In genomic region chr19:48001240-48001639, GRCm38 (mm10) we compare ENCODE assay signal across 21 mouse cellular contexts.
DNase-seq lines count a peak whose midpoint lies in the region; ATAC-seq and TF ChIP-seq lines count a peak whose summit lies in the region.
"Had no signal": no experiment of that assay in that cellular context is flagged by ENCODE, and none has a peak within 500 bp of the region (broad histone marks: within the 10 kb centered on the region; RNA-seq: fewer than 3 reads in every experiment).

No protein-coding gene starts in this region.

- H3K27ac ChIP-seq in embryonic facial prominence, embryonic 13.5 days: no peak overlapping the region
- no peak overlapping the region; the same call in 1 of the 2 replicates for H3K27ac ChIP-seq in embryonic facial prominence, embryonic 10.5 days (replicated peaks)
- H3K27ac ChIP-seq in lung, embryonic 14.5 days (ENCODE audit: low read depth): 0 out of 2 replicates have a peak overlapping the region, but pooled peaks have one; percentile 32
- H3K27ac ChIP-seq in limb, embryonic 11.5 days (replicated peaks; ENCODE audit: low read depth, low read length): 0 out of 2 replicates have a peak overlapping the region, but pooled peaks have one; percentile 42
- H3K27ac ChIP-seq: forebrain, embryonic 10.5 days; hindbrain, embryonic 13.5 days; layer of hippocampus, adult 2 months; liver, embryonic 15.5 days; stomach, embryonic 15.5 days had no signal

- DNase-seq in embryonic facial prominence, embryonic 10.5 days (ENCODE audit: low spot score): no peak
- DNase-seq in lung, embryonic 14.5 days: no peak
- DNase-seq in lung, postnatal 14 days: no peak
- DNase-seq in limb, embryonic 11.5 days (ENCODE audit: low spot score): peak; percentile 28
- DNase-seq in retina, postnatal 1 day: peak; percentile 85
- no peak for DNase-seq in gastrocnemius, postnatal 4 days (ENCODE audit: low spot score in 2 of 2)
- DNase-seq: adrenal gland, postnatal 14 days; cerebellum, adult 9-10 months; heart, postnatal 10 days; kidney, adult 18-20 months; kidney, postnatal 25 days; liver; thymus, postnatal 36 days had no signal

- WGBS in embryonic facial prominence, embryonic 13.5 days: 80% methylated on average over 13 of the region's 13 CpGs
- 85% methylated on average over 13 of the region's 13 CpGs for WGBS in embryonic facial prominence, embryonic 10.5 days
- 80% methylated on average over 13 of the region's 13 CpGs for WGBS in lung, embryonic 14.5 days
- WGBS in limb, embryonic 11.5 days: 77% methylated on average over 13 of the region's 13 CpGs

- no peak overlapping the region for H3K4me3 ChIP-seq in embryonic facial prominence, embryonic 13.5 days
- no peak overlapping the region for H3K4me3 ChIP-seq in embryonic facial prominence, embryonic 10.5 days
- no peak overlapping the region for H3K4me3 ChIP-seq in lung, embryonic 14.5 days (ENCODE audit: low read depth, low read length)
- no peak overlapping the region for H3K4me3 ChIP-seq in limb, embryonic 11.5 days (ENCODE audit: low read depth, low read length)
- H3K4me3 ChIP-seq: forebrain, embryonic 10.5 days; heart, embryonic 12.5 days; hindbrain, embryonic 13.5 days; layer of hippocampus, adult 2 months; liver, embryonic 15.5 days; stomach, embryonic 15.5 days had no signal

- no peaks in the 10 kb centered on the region for H3K9me3 ChIP-seq in embryonic facial prominence, embryonic 13.5 days
- H3K9me3 ChIP-seq in embryonic facial prominence, embryonic 10.5 days: no peaks in the 10 kb centered on the region
- H3K9me3 ChIP-seq in lung, embryonic 14.5 days (ENCODE audit: low read depth, low read length): no peaks in the 10 kb centered on the region
- H3K9me3 ChIP-seq in limb, embryonic 11.5 days (ENCODE audit: control insufficient read depth, low read length): no peaks in the 10 kb centered on the region
- H3K9me3 ChIP-seq: forebrain, embryonic 10.5 days; heart, embryonic 12.5 days; hindbrain, embryonic 13.5 days; liver, embryonic 15.5 days; stomach, embryonic 15.5 days had no signal

- peaks cover 11% of the 10 kb centered on the region for H3K4me1 ChIP-seq in embryonic facial prominence, embryonic 13.5 days
- peaks cover 8% of the 10 kb centered on the region for H3K4me1 ChIP-seq in embryonic facial prominence, embryonic 10.5 days
- no peaks in the 10 kb centered on the region for H3K4me1 ChIP-seq in lung, embryonic 14.5 days (ENCODE audit: insufficient read depth)
- H3K4me1 ChIP-seq in limb, embryonic 11.5 days (ENCODE audit: control insufficient read depth, insufficient read depth, low read length): no peaks in the 10 kb centered on the region; the same call in 1 of the 2 replicates
- H3K4me1 ChIP-seq: heart, embryonic 12.5 days; hindbrain, embryonic 13.5 days; liver, embryonic 15.5 days; stomach, embryonic 15.5 days had no signal

- H3K36me3 ChIP-seq in embryonic facial prominence, embryonic 13.5 days: no peaks in the 10 kb centered on the region
- H3K36me3 ChIP-seq in embryonic facial prominence, embryonic 10.5 days (replicated peaks): no peaks in the 10 kb centered on the region
- H3K36me3 ChIP-seq in lung, embryonic 14.5 days (ENCODE audit: insufficient read depth): no peaks in the 10 kb centered on the region
- H3K36me3 ChIP-seq in limb, embryonic 11.5 days (ENCODE audit: control insufficient read depth, insufficient read depth, low read length): no peaks in the 10 kb centered on the region
- H3K36me3 ChIP-seq: forebrain, embryonic 10.5 days; heart, embryonic 12.5 days; hindbrain, embryonic 13.5 days; liver, embryonic 15.5 days; stomach, embryonic 15.5 days had no signal

- no peaks in the 10 kb centered on the region for H3K27me3 ChIP-seq in embryonic facial prominence, embryonic 13.5 days
- H3K27me3 ChIP-seq in embryonic facial prominence, embryonic 10.5 days (replicated peaks; ENCODE audit: low read depth, poor library complexity, severe bottlenecking): no peaks in the 10 kb centered on the region
- H3K27me3 ChIP-seq in lung, embryonic 14.5 days (ENCODE audit: insufficient read depth, low read length): no peaks in the 10 kb centered on the region
- no peaks in the 10 kb centered on the region for H3K27me3 ChIP-seq in limb, embryonic 11.5 days (ENCODE audit: control insufficient read depth, insufficient read depth, low read length)
- H3K27me3 ChIP-seq: hindbrain, embryonic 13.5 days; liver, embryonic 15.5 days; stomach, embryonic 15.5 days had no signal

- no peak for TF ChIP-seq CTCF in lung, embryonic 14.5 days (IDR thresholded peaks at IDR 0.05; ENCODE audit: low read depth)

- ATAC-seq in embryonic facial prominence, embryonic 13.5 days (ENCODE audit: insufficient number of reproducible peaks, insufficient read depth, low FRiP score, low TSS enrichment, low read depth): 0 out of 2 replicates have a peak, but pooled peaks have one; percentile 37
- ATAC-seq in lung, embryonic 14.5 days (ENCODE audit: insufficient read depth): no peak; the same call in 1 of the 2 replicates
- peak; percentile 44; the same call in 1 of the 2 replicates for ATAC-seq in limb, embryonic 11.5 days (ENCODE audit: insufficient number of reproducible peaks, low FRiP score, low TSS enrichment, low read depth)
- ATAC-seq: inflammation-experienced regulatory T-cells, adult 6 months had no signal

- H3K9ac ChIP-seq in embryonic facial prominence, embryonic 13.5 days: no peak overlapping the region
- H3K9ac ChIP-seq in lung, embryonic 14.5 days: no peak overlapping the region
- no peak overlapping the region for H3K9ac ChIP-seq in limb, embryonic 11.5 days (ENCODE audit: low read length)
- H3K9ac ChIP-seq: heart, embryonic 12.5 days; hindbrain, embryonic 13.5 days; liver, embryonic 15.5 days; stomach, embryonic 15.5 days had no signal

- no peak overlapping the region for H3K4me2 ChIP-seq in embryonic facial prominence, embryonic 13.5 days
- H3K4me2 ChIP-seq in lung, embryonic 14.5 days: no peak overlapping the region
- H3K4me2 ChIP-seq in limb, embryonic 11.5 days (ENCODE audit: low read depth, severe bottlenecking): no peak overlapping the region
- H3K4me2 ChIP-seq: heart, embryonic 12.5 days; hindbrain, embryonic 13.5 days; liver, embryonic 15.5 days; stomach, embryonic 15.5 days had no signal

Comparison
In these comparisons a context has a peak if more than half of its experiments do, and no peak if none do; other contexts are left out.
1. H3K27ac ChIP-seq: peak in lung, embryonic 14.5 days (single experiment) and limb, embryonic 11.5 days (single experiment); none in embryonic facial prominence, embryonic 13.5 days (single experiment) and embryonic facial prominence, embryonic 10.5 days (single experiment).
2. DNase-seq: peak in limb, embryonic 11.5 days (single experiment) and retina, postnatal 1 day (single experiment); none in embryonic facial prominence, embryonic 10.5 days (single experiment), lung, embryonic 14.5 days (single experiment), lung, postnatal 14 days (single experiment) and gastrocnemius, postnatal 4 days (0 of 2).